Mouse (Mus musculus) midbrain, embryonic 15.5 days (tissue): ENCODE data around the gene Carmil1. TPM values are rescaled to one million over a fixed set of nuclear protein-coding genes. Genes with fewer than 3 reads are reported as not detected.

Source experiments
- ATAC-seq: fragments of 200-750 bp; cut with Nextera tagmentation; replicated peaks from 2 replicates; pipeline ENCODE4 v1.8.0; 2017; ENCODE audit warnings: moderate TSS enrichment
- H3K27ac ChIP-seq: fragments of 300-500 bp; sonication (generic); 2 replicates; pipeline ENCODE4 v1.5.1; 2015; ENCODE audit warnings: mild to moderate bottlenecking, inconsistent platforms
- H3K27me3 ChIP-seq: fragments of 300-500 bp; sonication (generic); replicated peaks from 2 replicates; pipeline ENCODE4 v1.6.1; 2015; ENCODE audit warnings: inconsistent platforms
- H3K36me3 ChIP-seq: fragments of 300-500 bp; sonication (generic); replicated peaks from 2 replicates; pipeline ENCODE4 v1.6.1; 2015; ENCODE audit warnings: inconsistent platforms
- H3K4me1 ChIP-seq: fragments of 300-500 bp; sonication (generic); 2 replicates; pipeline ENCODE4 v1.6.1; 2015; ENCODE audit warnings: inconsistent platforms
- H3K4me2 ChIP-seq: fragments of 300-500 bp; sonication (generic); 2 replicates; pipeline ENCODE4 v1.6.1; 2015; ENCODE audit warnings: inconsistent platforms, mild to moderate bottlenecking, moderate library complexity
- H3K4me3 ChIP-seq: fragments of 300-500 bp; sonication (generic); 2 replicates; pipeline ENCODE4 v1.5.1; 2015; ENCODE audit warnings: mild to moderate bottlenecking, inconsistent platforms
- H3K9ac ChIP-seq: fragments of 300-500 bp; sonication (generic); 2 replicates; pipeline ENCODE4 v1.6.1; 2015; ENCODE audit warnings: mild to moderate bottlenecking, inconsistent platforms
- H3K9me3 ChIP-seq: fragments of 300-500 bp; sonication (generic); 2 replicates; pipeline ENCODE4 v1.6.1; 2016; ENCODE audit warnings: inconsistent platforms
- WGBS: fragments of 180-500 bp; shearing (Covaris S2); methylation state at CpG from one replicate; pipeline ENCODE4 v1.1.7; 2015; ENCODE audit warnings: mixed read lengths; 5-methylcytosine and 5-hydroxymethylcytosine counted together
- polyA plus RNA-seq: library from polyadenylated mRNA; unstranded; fragments of >200 nt; fragmentation: Nextera tagmentation; extraction: Ambion mirVana; gene quantifications from 2 replicates; pipeline ENCODE4 v1.2.1, GENCODE M21; 2015

Carmil1 gene
- polyA plus RNA-seq, 1 experiment from 2014 or later = 41.3 TPM

DNA sequence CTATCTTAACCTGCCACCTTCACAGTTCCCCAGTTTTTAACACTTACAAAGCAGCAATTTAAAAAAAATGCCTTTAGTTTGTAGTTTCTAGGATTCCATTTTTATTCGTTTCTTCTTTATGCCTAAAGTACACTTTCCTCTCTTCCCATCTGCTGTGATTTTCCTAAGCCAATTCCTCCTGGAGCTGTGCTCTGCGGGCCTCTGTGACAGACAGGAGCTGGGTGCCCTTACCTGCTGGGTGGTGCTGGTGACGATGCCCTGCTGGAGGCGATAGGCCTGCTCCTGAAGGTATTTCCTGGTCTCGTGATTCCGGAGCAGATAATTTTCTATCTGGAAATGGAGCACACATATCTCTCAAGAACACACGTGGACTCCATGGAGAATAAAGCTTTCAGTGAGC, 198.9 kb downstream of the Carmil1 start:
- Histone ChIP-seq H3K4me1 (no peaks in the 10 kb centered on the region), H3K27ac (no peak overlapping the region), H3K27me3 (no peaks in the 10 kb centered on the region), H3K36me3 (no peaks in the 10 kb centered on the region), H3K4me3 (no peak overlapping the region), H3K9ac (no peak overlapping the region), H3K9me3 (no peaks in the 10 kb centered on the region), H3K4me2 (no peak overlapping the region)
- WGBS = 82% methylated on average over 7 of the region's 7 CpGs
- ATAC-seq = no peak

GRCm38 (mm10) chr13:24072588-24072987, 208.0 kb downstream of the Carmil1 start:
- no peak for ATAC-seq
- WGBS = 88% methylated on average over 10 of the region's 10 CpGs
- Histone ChIP-seq H3K4me2 (no peak overlapping the region), H3K27ac (no peak overlapping the region), H3K4me1 (peaks cover 3% of the 10 kb centered on the region; the same call in 1 of the 2 replicates), H3K27me3 (no peaks in the 10 kb centered on the region), H3K9me3 (no peaks in the 10 kb centered on the region), H3K9ac (no peak overlapping the region), H3K36me3 (no peaks in the 10 kb centered on the region), H3K4me3 (no peak overlapping the region)

GRCm38 (mm10) chr13:24067553-24067952, 213.0 kb downstream of the Carmil1 start:
- no peak overlapping the region for H3K4me3 ChIP-seq
- 71% methylated on average over 8 of the region's 8 CpGs for WGBS
- no peak overlapping the region for H3K27ac ChIP-seq
- no peak overlapping the region for H3K4me2 ChIP-seq
- H3K27me3 ChIP-seq = no peaks in the 10 kb centered on the region
- H3K9me3 ChIP-seq = no peaks in the 10 kb centered on the region
- no peaks in the 10 kb centered on the region for H3K36me3 ChIP-seq
- peaks cover 3% of the 10 kb centered on the region; the same call in 1 of the 2 replicates for H3K4me1 ChIP-seq
- ATAC-seq = no peak
- H3K9ac ChIP-seq = no peak overlapping the region

DNA sequence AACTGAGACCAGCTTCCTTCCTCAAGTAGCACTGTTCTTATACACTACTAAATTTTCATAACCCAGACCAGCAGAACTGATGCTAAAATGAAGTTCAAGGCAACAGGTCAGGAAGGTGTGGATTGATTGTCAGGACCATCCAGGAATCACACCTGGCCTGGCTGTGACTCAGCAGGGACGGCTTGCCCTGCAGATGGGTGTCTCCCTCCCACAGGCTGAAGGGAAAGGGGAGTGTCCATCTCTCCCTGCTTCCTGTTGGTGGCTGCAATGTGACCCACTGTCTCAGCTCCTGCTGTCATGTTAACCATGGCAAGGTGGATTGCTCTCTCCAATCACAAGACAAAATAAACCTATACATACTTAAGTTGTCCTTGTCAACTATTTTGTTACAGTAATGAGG, 215.1 kb downstream of the Carmil1 start:
- Histone ChIP-seq H3K27me3 (no peaks in the 10 kb centered on the region), H3K27ac (no peak overlapping the region), H3K36me3 (no peaks in the 10 kb centered on the region), H3K4me2 (no peak overlapping the region), H3K9me3 (no peaks in the 10 kb centered on the region), H3K9ac (no peak overlapping the region), H3K4me3 (no peak overlapping the region), H3K4me1 (no peaks in the 10 kb centered on the region)
- WGBS = 71% methylated on average over 1 of the region's 1 CpGs
- no peak for ATAC-seq

GRCm38 (mm10) chr13:24062770-24063169, 217.8 kb downstream of the Carmil1 start:
- Histone ChIP-seq H3K27me3 (no peaks in the 10 kb centered on the region), H3K36me3 (no peaks in the 10 kb centered on the region), H3K9me3 (no peaks in the 10 kb centered on the region), H3K27ac (no peak overlapping the region), H3K9ac (no peak overlapping the region), H3K4me1 (no peaks in the 10 kb centered on the region), H3K4me2 (no peak overlapping the region), H3K4me3 (no peak overlapping the region)
- ATAC-seq = peak; percentile 70
- WGBS = 26% methylated on average over 4 of the region's 4 CpGs

GRCm38 (mm10) chr13:24055072-24055869, 225.3 kb downstream of the Carmil1 start:
- Histone ChIP-seq H3K9ac (no peak overlapping the region), H3K9me3 (no peaks in the 10 kb centered on the region), H3K4me3 (no peak overlapping the region), H3K27ac (no peak overlapping the region), H3K36me3 (no peaks in the 10 kb centered on the region), H3K4me1 (0 out of 2 replicates have a peak, but pooled peaks cover 7% of the 10 kb centered on the region), H3K27me3 (no peaks in the 10 kb centered on the region; the same call in 1 of the 2 replicates), H3K4me2 (no peak overlapping the region)
- WGBS = 46% methylated on average over 5 of the region's 5 CpGs
- ATAC-seq = peak; percentile 69; the same call in 1 of the 2 replicates

- H3K4me1 ChIP-seq = peaks cover 16% of the 10 kb centered on the region; the same call in 1 of the 2 replicates
- H3K27ac ChIP-seq = no peak overlapping the region
- no peaks in the 10 kb centered on the region for H3K9me3 ChIP-seq
- no peak overlapping the region for H3K4me2 ChIP-seq
- ATAC-seq = no peak
- H3K4me3 ChIP-seq = no peak overlapping the region
- no peak overlapping the region for H3K9ac ChIP-seq
- H3K27me3 ChIP-seq = no peaks in the 10 kb centered on the region; the same call in 1 of the 2 replicates
- 77% methylated on average over 2 of the region's 2 CpGs for WGBS
- H3K36me3 ChIP-seq = no peaks in the 10 kb centered on the region
Observed at GRCm38 (mm10) chr13:24051496-24051895, 229.1 kb downstream of the Carmil1 start.

DNA sequence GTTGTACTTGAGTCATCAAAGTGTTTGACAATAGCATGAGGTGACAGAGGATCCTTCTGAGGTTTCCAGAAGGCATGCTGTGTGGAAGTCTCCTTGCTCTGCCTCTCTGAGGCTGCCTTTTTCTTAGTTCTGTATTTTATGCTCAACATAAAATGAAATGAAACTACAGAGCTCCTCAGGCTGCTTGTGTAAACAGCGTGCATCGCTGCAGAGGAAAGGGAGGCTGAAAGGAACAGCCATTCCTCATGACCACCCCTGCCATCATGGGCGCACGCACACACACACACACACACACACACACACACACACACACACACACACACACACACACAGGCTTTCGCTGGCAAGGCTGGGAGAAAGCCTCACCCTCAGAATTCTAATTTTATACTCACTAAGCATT, 230.3 kb downstream of the Carmil1 start:
- WGBS = 69% methylated on average over 5 of the region's 5 CpGs
- Histone ChIP-seq H3K36me3 (no peaks in the 10 kb centered on the region), H3K9ac (no peak overlapping the region), H3K4me1 (peaks cover 18% of the 10 kb centered on the region; the same call in 1 of the 2 replicates), H3K4me3 (no peak overlapping the region), H3K27me3 (no peaks in the 10 kb centered on the region; the same call in 1 of the 2 replicates), H3K27ac (0 out of 2 replicates have a peak overlapping the region, but pooled peaks have one; percentile 8), H3K9me3 (no peaks in the 10 kb centered on the region), H3K4me2 (no peak overlapping the region)
- ATAC-seq = no peak

GRCm38 (mm10) chr13:24049267-24050034, 231.1 kb downstream of the Carmil1 start:
- Histone ChIP-seq H3K4me3 (no peak overlapping the region), H3K4me2 (no peak overlapping the region), H3K9me3 (no peaks in the 10 kb centered on the region), H3K36me3 (no peaks in the 10 kb centered on the region), H3K4me1 (peaks cover 21% of the 10 kb centered on the region; the same call in 1 of the 2 replicates), H3K27ac (peak overlapping the region; percentile 49), H3K9ac (no peak overlapping the region), H3K27me3 (no peaks in the 10 kb centered on the region; the same call in 1 of the 2 replicates)
- 64% methylated on average over 9 of the region's 9 CpGs for WGBS
- ATAC-seq = peak; percentile 82

DNA sequence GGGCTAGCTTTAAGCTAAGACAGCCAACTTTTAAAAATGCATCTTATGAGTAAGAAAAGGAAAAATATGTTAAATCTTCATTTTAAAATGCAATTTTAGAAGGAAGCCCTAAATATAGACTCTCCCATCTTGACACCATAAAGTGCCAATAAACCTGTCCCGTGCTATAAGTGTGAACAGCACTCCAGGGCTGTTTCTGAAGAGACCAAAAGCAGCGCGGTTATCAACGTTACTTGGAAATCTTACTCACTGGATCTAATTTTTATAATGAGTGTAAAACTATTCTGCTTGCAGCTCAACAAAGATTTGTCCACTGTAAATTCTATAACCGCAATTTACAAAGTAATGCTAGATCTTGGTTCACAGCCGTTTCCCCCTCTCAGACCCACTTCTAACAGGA, 232.0 kb downstream of the Carmil1 start:
- Histone ChIP-seq H3K27ac (no peak overlapping the region), H3K4me3 (no peak overlapping the region), H3K36me3 (no peaks in the 10 kb centered on the region), H3K27me3 (no peaks in the 10 kb centered on the region; the same call in 1 of the 2 replicates), H3K4me2 (no peak overlapping the region), H3K9me3 (no peaks in the 10 kb centered on the region), H3K4me1 (peaks cover 21% of the 10 kb centered on the region; the same call in 1 of the 2 replicates), H3K9ac (no peak overlapping the region)
- ATAC-seq = no peak
- 88% methylated on average over 6 of the region's 6 CpGs for WGBS

DNA sequence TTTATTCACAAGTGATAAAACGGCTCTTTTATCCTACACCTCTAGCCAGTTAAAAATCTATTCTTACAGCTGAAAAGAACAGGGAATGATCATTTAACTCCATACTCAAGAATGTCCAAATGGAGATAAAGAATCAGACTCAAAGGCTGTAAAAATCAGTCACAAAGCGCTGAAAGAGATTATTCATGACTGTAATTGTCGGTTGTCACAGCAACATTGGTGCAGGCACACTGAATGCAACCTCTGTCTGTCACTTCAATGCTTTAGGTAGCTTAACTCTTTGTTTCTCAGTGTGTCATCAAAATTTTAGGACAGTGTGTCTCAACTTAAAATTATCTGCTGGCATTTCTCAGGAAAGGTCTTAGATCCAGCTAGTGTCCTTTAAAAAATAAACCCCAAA, 235.3 kb downstream of the Carmil1 start:
- ATAC-seq = no peak; the same call in 1 of the 2 replicates
- H3K27me3 ChIP-seq = no peaks in the 10 kb centered on the region
- H3K9ac ChIP-seq = no peak overlapping the region
- H3K9me3 ChIP-seq = no peaks in the 10 kb centered on the region
- H3K4me2 ChIP-seq = no peak overlapping the region
- H3K4me3 ChIP-seq = no peak overlapping the region
- WGBS = 27% methylated on average over 3 of the region's 3 CpGs
- no peak overlapping the region for H3K27ac ChIP-seq
- peaks cover 21% of the 10 kb centered on the region; the same call in 1 of the 2 replicates for H3K4me1 ChIP-seq
- H3K36me3 ChIP-seq = 0 out of 2 replicates have a peak, but pooled peaks cover 4% of the 10 kb centered on the region

- 59% methylated on average over 7 of the region's 7 CpGs for WGBS
- Histone ChIP-seq H3K27ac (no peak overlapping the region), H3K4me3 (no peak overlapping the region), H3K9ac (no peak overlapping the region), H3K9me3 (no peaks in the 10 kb centered on the region), H3K36me3 (0 out of 2 replicates have a peak, but pooled peaks cover 4% of the 10 kb centered on the region), H3K4me2 (no peak overlapping the region), H3K4me1 (peaks cover 6% of the 10 kb centered on the region; the same call in 1 of the 2 replicates), H3K27me3 (no peaks in the 10 kb centered on the region)
- peak; percentile 77; the same call in 1 of the 2 replicates for ATAC-seq
Observed at GRCm38 (mm10) chr13:24040221-24040620, 240.4 kb downstream of the Carmil1 start.
